8 mouse cellular contexts compared by ENCODE assay signal in the genomic region with DNA sequence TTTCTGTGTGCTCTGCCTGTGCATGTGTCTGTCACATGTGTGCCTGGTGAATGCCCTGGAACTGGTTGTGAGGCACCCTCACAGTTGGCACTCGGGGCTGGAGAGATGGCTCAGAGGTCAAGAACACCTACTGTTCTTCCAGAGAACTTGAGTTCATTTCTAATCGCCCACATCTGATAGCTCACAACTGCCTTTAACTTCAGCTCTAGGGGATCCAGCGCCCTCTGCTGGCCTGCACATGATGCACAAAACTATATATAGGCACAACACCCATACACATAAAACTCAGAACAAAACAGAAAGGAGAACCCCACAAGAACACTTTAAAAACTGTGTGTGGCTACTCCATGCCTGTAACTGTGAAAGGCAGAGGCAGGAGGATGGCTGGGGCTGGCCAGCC. TPM values are rescaled to one million over a fixed set of nuclear protein-coding genes. Genes with fewer than 3 reads are reported as not detected.
DNase-seq lines count a peak whose midpoint lies in the region; ATAC-seq and TF ChIP-seq lines count a peak whose summit lies in the region.

No protein-coding gene starts in this region.

- H3K4me3 ChIP-seq in testis, adult 2 months (ENCODE audit: control insufficient read depth, low read depth, low read length), result no peak overlapping the region

- no peaks in the 10 kb centered on the region; the same call in 1 of the 2 replicates for H3K4me1 ChIP-seq in testis, adult 2 months (ENCODE audit: control insufficient read depth, insufficient read depth, low read length)

- no peaks in the 10 kb centered on the region for H3K27me3 ChIP-seq in testis, adult 2 months (ENCODE audit: control insufficient read depth, insufficient read depth, low read length)

- peak; percentile 39; the same call in 1 of the 2 replicates for TF ChIP-seq CTCF in testis, adult 2 months (IDR thresholded peaks at IDR 0.05; ENCODE audit: control insufficient read depth, insufficient read depth, insufficient replicate concordance, low read depth, low read length)

- H3K27ac ChIP-seq in testis, adult 2 months (ENCODE audit: control insufficient read depth, insufficient read depth, low read depth, low read length), result no peak overlapping the region

- no peak for TF ChIP-seq POLR2A in testis, adult 2 months (IDR thresholded peaks at IDR 0.05; ENCODE audit: control insufficient read depth, low read depth, low read length)

- DNase-seq in gastrocnemius, adult 18-20 months (ENCODE audit: low spot score), result peak; percentile 37
- DNase-seq in gastrocnemius, postnatal 25 days, result no peak
- DNase-seq in testis, postnatal 14 days (ENCODE audit: low spot score), result no peak
- DNase-seq in kidney, postnatal 36 days, result peak; percentile 53 to 82
- DNase-seq in yolk sac, embryonic 10.5 days (ENCODE audit: low spot score), result peak; percentile 37

- H3K36me3 ChIP-seq in testis, adult 2 months (ENCODE audit: control insufficient read depth, insufficient read depth, low read length), result no peaks in the 10 kb centered on the region; the same call in none of the 2 replicates

- ATAC-seq in common myeloid progenitor, adult 5-6 weeks (replicated peaks; ENCODE audit: low read depth, poor library complexity, severe bottlenecking), result peak; percentile 35; the same call in 1 of the 2 replicates
- peak; percentile 46; the same call in 1 of the 2 replicates for ATAC-seq in megakaryocyte-erythroid progenitor cell, adult 5-6 weeks (replicated peaks; ENCODE audit: low FRiP score, low TSS enrichment, poor library complexity, severe bottlenecking)

RNA-seq across cellular contexts. Expression of gene Gemin7, which starts 11.8 kb away (rescaled TPM):
- 10 to 100 TPM; 72.9 to 81.2 TPM for total RNA-seq in gastrocnemius, adult 18-20 months (2021)
- total RNA-seq in gastrocnemius, postnatal 25 days (2021), result 10 to 100 TPM; 58.1 to 58.5 TPM
- polyA plus RNA-seq in testis, adult 2 months (2012; rRNA removed), result 64.1 and 68.2 TPM in 2 replicates
- 41.0 and 56.4 TPM in 2 replicates for total RNA-seq in common myeloid progenitor, adult 5-6 weeks (2017)
- 60.3 and 70.0 TPM in 2 replicates for total RNA-seq in megakaryocyte-erythroid progenitor cell, adult 5-6 weeks (2014; fragmentation: Nextera tagmentation)
- total RNA-seq in megakaryocyte-erythroid progenitor cell, adult 5-6 weeks (2017), result 24.1 and 25.1 TPM in 2 replicates

RNA-seq across cellular contexts. Expression of gene Zfp296, which starts 12.1 kb away (rescaled TPM):
- under 1 TPM; 0.43 to 0.71 TPM for total RNA-seq in gastrocnemius, adult 18-20 months (2021)
- total RNA-seq in gastrocnemius, postnatal 25 days (2021), result under 1 TPM; 0.28 to 0.40 TPM
- 7.0 and 10.5 TPM in 2 replicates for polyA plus RNA-seq in testis, adult 2 months (2012; rRNA removed)
- total RNA-seq in common myeloid progenitor, adult 5-6 weeks (2017), result 2.6 and 6.3 TPM in 2 replicates
- total RNA-seq in megakaryocyte-erythroid progenitor cell, adult 5-6 weeks (2014; fragmentation: Nextera tagmentation), result 0.47 and 4.2 TPM in 2 replicates
- total RNA-seq in megakaryocyte-erythroid progenitor cell, adult 5-6 weeks (2017), result 3.2 and 3.9 TPM in 2 replicates

RNA-seq across cellular contexts. Expression of gene Clasrp, which starts 15.1 kb away (rescaled TPM):
- 10 to 100 TPM in 1 of 2 experiments, 1 to 10 TPM in 1; 8.7 to 10.4 TPM for total RNA-seq in gastrocnemius, adult 18-20 months (2021)
- total RNA-seq in gastrocnemius, postnatal 25 days (2021), result 10 to 100 TPM; 11.2 to 12.4 TPM
- polyA plus RNA-seq in testis, adult 2 months (2012; rRNA removed), result 93.7 and 99.3 TPM in 2 replicates
- 27.3 and 33.4 TPM in 2 replicates for total RNA-seq in common myeloid progenitor, adult 5-6 weeks (2017)
- total RNA-seq in megakaryocyte-erythroid progenitor cell, adult 5-6 weeks (2014; fragmentation: Nextera tagmentation), result 44.9 and 53.1 TPM in 2 replicates
- total RNA-seq in megakaryocyte-erythroid progenitor cell, adult 5-6 weeks (2017), result 33.9 and 48.3 TPM in 2 replicates

RNA-seq across cellular contexts. Expression of gene Ppp1r37, which starts 26.3 kb away (rescaled TPM):
- total RNA-seq in gastrocnemius, adult 18-20 months (2021), result 10 to 100 TPM; 43.4 to 47.5 TPM
- total RNA-seq in gastrocnemius, postnatal 25 days (2021), result 10 to 100 TPM; 34.5 to 38.6 TPM
- 37.3 and 48.4 TPM in 2 replicates for polyA plus RNA-seq in testis, adult 2 months (2012; rRNA removed)
- total RNA-seq in common myeloid progenitor, adult 5-6 weeks (2017), result 10.5 and 14.9 TPM in 2 replicates
- 27.7 and 37.2 TPM in 2 replicates for total RNA-seq in megakaryocyte-erythroid progenitor cell, adult 5-6 weeks (2014; fragmentation: Nextera tagmentation)
- 14.6 and 14.7 TPM in 2 replicates for total RNA-seq in megakaryocyte-erythroid progenitor cell, adult 5-6 weeks (2017)

RNA-seq across cellular contexts. Expression of gene Relb, which starts 40.0 kb away (rescaled TPM):
- 10 to 100 TPM in 1 of 2 experiments, 1 to 10 TPM in 1; 6.7 to 11.0 TPM for total RNA-seq in gastrocnemius, adult 18-20 months (2021)
- 1 to 10 TPM; 4.4 to 5.8 TPM for total RNA-seq in gastrocnemius, postnatal 25 days (2021)
- 4.1 and 5.1 TPM in 2 replicates for polyA plus RNA-seq in testis, adult 2 months (2012; rRNA removed)
- total RNA-seq in common myeloid progenitor, adult 5-6 weeks (2017), result 2.8 and 3.1 TPM in 2 replicates
- total RNA-seq in megakaryocyte-erythroid progenitor cell, adult 5-6 weeks (2014; fragmentation: Nextera tagmentation), result 3.8 TPM in 1 of 2 replicates, not detected in the other
- total RNA-seq in megakaryocyte-erythroid progenitor cell, adult 5-6 weeks (2017), result 0.47 and 0.69 TPM in 2 replicates

Comparison
In these comparisons a context has a peak if more than half of its experiments do, and no peak if none do; other contexts are left out.
1. DNase-seq: peak in gastrocnemius, adult 18-20 months (single experiment), kidney, postnatal 36 days (2 of 2) and yolk sac, embryonic 10.5 days (single experiment); none in gastrocnemius, postnatal 25 days (single experiment) and testis, postnatal 14 days (single experiment).